Mouse (Mus musculus) testis, postnatal 10 days (tissue): ENCODE data around the gene Blvrb.

Experiments
- DNase-seq: peaks from one replicate; pipeline ENCODE4 v3.0.0; 2021; ENCODE audit warnings: low spot score

Blvrb gene

GRCm38 (mm10) chr7:27514961-27515360, 67.2 kb downstream of the Blvrb start:
- no peak for DNase-seq
